Mouse (Mus musculus) spleen, adult 2 months (tissue): ENCODE results near the gene Adgrl1. TPM values are rescaled to one million over a fixed set of nuclear protein-coding genes. Genes with fewer than 3 reads are reported as not detected.

Experiments
- DNase-seq, 2 experiments: peaks; one replicate each; pipeline versions ENCODE4 v3.0.0 to v3.0.0-alpha.2; 2012 to 2021; ENCODE audit warnings: low spot score in 2 of 2, low read depth in 1 of 2
- H3K27ac ChIP-seq: fragments of 200-500 bp; 2 replicates; pipeline ENCODE4 v1.5.1; 2012; ENCODE audit warnings: low read length, inconsistent platforms; ENCODE audit not compliant: insufficient read depth
- H3K27me3 ChIP-seq: fragments of 200-500 bp; 2 replicates; pipeline ENCODE4 v1.6.1; 2012; ENCODE audit warnings: mild to moderate bottlenecking, moderate library complexity, low read length, inconsistent platforms; ENCODE audit not compliant: control insufficient read depth, insufficient read depth
- H3K36me3 ChIP-seq: fragments of 200-500 bp; 2 replicates; pipeline ENCODE4 v1.6.1; 2012; ENCODE audit warnings: mild to moderate bottlenecking, low read length, inconsistent platforms; ENCODE audit not compliant: control insufficient read depth, insufficient read depth
- H3K4me1 ChIP-seq: fragments of 200-500 bp; 2 replicates; pipeline ENCODE4 v1.6.1; 2011; ENCODE audit warnings: inconsistent platforms; ENCODE audit not compliant: control insufficient read depth, insufficient read depth, insufficient read length
- H3K4me3 ChIP-seq: fragments of 200-500 bp; 2 replicates; pipeline ENCODE4 v1.5.1; 2011; ENCODE audit warnings: mild to moderate bottlenecking, inconsistent platforms; ENCODE audit not compliant: insufficient read depth, insufficient read length; ENCODE audit errors: extremely low read depth
- CTCF ChIP-seq: fragments of 200-500 bp; IDR thresholded peaks from 2 replicates; pipeline ENCODE4 v1.5.1; 2011; ENCODE audit warnings: mild to moderate bottlenecking, inconsistent platforms; ENCODE audit not compliant: insufficient read depth, insufficient read length, insufficient replicate concordance; ENCODE audit errors: extremely low read depth
- POLR2A ChIP-seq: fragments of 200-500 bp; IDR thresholded peaks from 2 replicates; pipeline ENCODE4 v1.6.1; 2011; ENCODE audit warnings: low read depth, low read length, inconsistent platforms
- WGBS: fragments of 180-500 bp; shearing (Covaris S2); methylation state at CpG from one replicate; pipeline ENCODE4 v1.1.7; 2018; 5-methylcytosine and 5-hydroxymethylcytosine counted together
- polyA plus RNA-seq: library from polyadenylated mRNA; depleted of rRNA; stranded (reverse); fragments of >200 nt; gene quantifications from 2 replicates; pipeline ENCODE4 v1.2.3, GENCODE M21; 2012

The Adgrl1 gene
- polyA plus RNA-seq, 1 experiment = 28.9 TPM

- no peak overlapping the region for H3K27ac ChIP-seq
- H3K4me1 ChIP-seq = peaks cover 15% of the 10 kb centered on the region; the same call in 1 of the 2 replicates
- TF ChIP-seq POLR2A = no peak
- peak; percentile 48; the same call in 1 of the 2 replicates for TF ChIP-seq CTCF
- WGBS = 73% methylated on average over 4 of the region's 4 CpGs
- H3K27me3 ChIP-seq = no peaks in the 10 kb centered on the region
- DNase-seq = peak in 1 of 2 experiments; percentile 51
- peaks cover 4% of the 10 kb centered on the region for H3K36me3 ChIP-seq
- no peak overlapping the region for H3K4me3 ChIP-seq
These were observed 76.3 kb downstream of the Adgrl1 start for GRCm38 (mm10) chr8:83976101-83976630.

- H3K36me3 ChIP-seq = peaks cover 9% of the 10 kb centered on the region
- no peak overlapping the region for H3K27ac ChIP-seq
- no peak overlapping the region for H3K4me3 ChIP-seq
- H3K4me1 ChIP-seq = peaks cover 15% of the 10 kb centered on the region; the same call in 1 of the 2 replicates
- TF ChIP-seq CTCF (no peak; the same call in 1 of the 2 replicates), POLR2A (no peak)
- DNase-seq = no peak
- WGBS = 91% methylated on average over 5 of the region's 5 CpGs
- H3K27me3 ChIP-seq = no peaks in the 10 kb centered on the region
These were observed 77.0 kb downstream of the Adgrl1 start for GRCm38 (mm10) chr8:83976779-83977350.

GRCm38 (mm10) chr8:83977646-83978045 lies 77.7 kb downstream of the Adgrl1 start:
- H3K27me3 ChIP-seq = no peaks in the 10 kb centered on the region
- DNase-seq = no peak
- H3K4me3 ChIP-seq = no peak overlapping the region
- WGBS = 59% methylated on average over 6 of the region's 6 CpGs
- H3K36me3 ChIP-seq = peaks cover 9% of the 10 kb centered on the region
- H3K27ac ChIP-seq = no peak overlapping the region
- TF ChIP-seq POLR2A (no peak), CTCF (no peak)
- peaks cover 13% of the 10 kb centered on the region; the same call in 1 of the 2 replicates for H3K4me1 ChIP-seq

- H3K4me3 ChIP-seq = no peak overlapping the region
- 85% methylated on average over 9 of the region's 9 CpGs for WGBS
- no peak overlapping the region; the same call in 1 of the 2 replicates for H3K27ac ChIP-seq
- H3K4me1 ChIP-seq = peaks cover 13% of the 10 kb centered on the region; the same call in 1 of the 2 replicates
- no peak for DNase-seq
- H3K36me3 ChIP-seq = peaks cover 9% of the 10 kb centered on the region
- no peak for TF ChIP-seq POLR2A
- no peak for TF ChIP-seq CTCF
- H3K27me3 ChIP-seq = no peaks in the 10 kb centered on the region
These were observed 78.3 kb downstream of the Adgrl1 start for GRCm38 (mm10) chr8:83978200-83978599.

GRCm38 (mm10) chr8:83980250-83980649 lies 80.3 kb downstream of the Adgrl1 start:
- Histone ChIP-seq H3K27me3 (no peaks in the 10 kb centered on the region), H3K4me3 (no peak overlapping the region), H3K36me3 (peaks cover 9% of the 10 kb centered on the region), H3K4me1 (peaks cover 7% of the 10 kb centered on the region; the same call in 1 of the 2 replicates), H3K27ac (no peak overlapping the region)
- 85% methylated on average over 1 of the region's 1 CpGs for WGBS
- DNase-seq = no peak
- TF ChIP-seq POLR2A (no peak), CTCF (no peak)

- H3K27me3 ChIP-seq = no peaks in the 10 kb centered on the region
- no peak overlapping the region for H3K4me3 ChIP-seq
- TF ChIP-seq CTCF (no peak), POLR2A (no peak)
- H3K36me3 ChIP-seq = peaks cover 12% of the 10 kb centered on the region
- DNase-seq = no peak
- no peak overlapping the region for H3K27ac ChIP-seq
- peaks cover 7% of the 10 kb centered on the region; the same call in 1 of the 2 replicates for H3K4me1 ChIP-seq
- 91% methylated on average over 8 of the region's 8 CpGs for WGBS
These were observed 80.9 kb downstream of the Adgrl1 start for GRCm38 (mm10) chr8:83980845-83981244.

GRCm38 (mm10) chr8:83981533-83981932 lies 81.6 kb downstream of the Adgrl1 start:
- peaks cover 18% of the 10 kb centered on the region for H3K36me3 ChIP-seq
- WGBS = 96% methylated on average over 7 of the region's 7 CpGs
- no peak overlapping the region for H3K27ac ChIP-seq
- no peak for DNase-seq
- H3K4me1 ChIP-seq = peaks cover 7% of the 10 kb centered on the region; the same call in 1 of the 2 replicates
- H3K4me3 ChIP-seq = no peak overlapping the region
- no peak for TF ChIP-seq CTCF
- TF ChIP-seq POLR2A = no peak
- H3K27me3 ChIP-seq = no peaks in the 10 kb centered on the region
